Mouse (Mus musculus) forebrain, embryonic 14.5 days (tissue): ENCODE data around the gene Ydjc. TPM values are rescaled to one million over a fixed set of nuclear protein-coding genes. Genes with fewer than 3 reads are reported as not detected.
A peak's percentile ranks its signal among the peaks of the same experiment; 100 is the strongest.

Source experiments
- ATAC-seq: fragments of 200-750 bp; cut with Nextera tagmentation; 2 replicates; pipeline ENCODE4 v1.8.0; 2017; ENCODE audit warnings: mild to moderate bottlenecking, moderate library complexity
- DNase-seq: peaks from one replicate; pipeline ENCODE4 v3.0.0-alpha.2; 2015; ENCODE audit warnings: low spot score
- H3K27ac ChIP-seq: fragments of 300-500 bp; sonication (generic); 2 replicates; pipeline ENCODE4 v1.5.1; 2014; ENCODE audit warnings: low read depth, mild to moderate bottlenecking, control low read depth, low read length, moderate library complexity
- H3K27me3 ChIP-seq: fragments of 300-500 bp; sonication (generic); replicated peaks from 2 replicates; pipeline ENCODE4 v1.6.1; 2014; ENCODE audit warnings: low read length, control low read depth, mixed read lengths; ENCODE audit not compliant: control insufficient read depth, insufficient read depth
- H3K36me3 ChIP-seq: fragments of 300-500 bp; sonication (generic); 2 replicates; pipeline ENCODE4 v1.6.1; 2014; ENCODE audit warnings: low read length, control low read depth; ENCODE audit not compliant: control insufficient read depth, insufficient read depth
- H3K4me1 ChIP-seq: fragments of 300-500 bp; sonication (generic); 2 replicates; pipeline ENCODE4 v1.6.1; 2014; ENCODE audit warnings: antibody characterized with exemption, low read length, control low read depth; ENCODE audit not compliant: control insufficient read depth, insufficient read depth
- H3K4me2 ChIP-seq: fragments of 300-500 bp; sonication (generic); 2 replicates; pipeline ENCODE4 v1.6.1; 2014; ENCODE audit warnings: mild to moderate bottlenecking, control low read depth, low read length
- H3K4me3 ChIP-seq: fragments of 300-500 bp; sonication (generic); 2 replicates; pipeline ENCODE4 v1.5.1; 2014; ENCODE audit warnings: low read depth, low read length, control low read depth
- H3K9ac ChIP-seq: fragments of 300-500 bp; sonication (generic); 2 replicates; pipeline ENCODE4 v1.6.1; 2014; ENCODE audit warnings: mild to moderate bottlenecking, low read length, control low read depth, moderate library complexity
- H3K9me3 ChIP-seq: fragments of 300-500 bp; sonication (generic); replicated peaks from 2 replicates; pipeline ENCODE4 v1.6.1; 2016; ENCODE audit warnings: low read length, control low read depth, mixed read lengths; ENCODE audit not compliant: control insufficient read depth
- WGBS: fragments of 180-500 bp; shearing (Covaris S2); extraction: QIAGEN DNeasy Blood & Tissue Kit; methylation state at CpG from one replicate; pipeline ENCODE4 v1.1.7; 2014; 5-methylcytosine and 5-hydroxymethylcytosine counted together
- microRNA counts: library from miRNA; unstranded; fragments of <30 nt; microRNA quantifications from one replicate; lab custom pipeline; 2016
- microRNA-seq: library from miRNA; unstranded; fragments of <30 nt; microRNA quantifications from one replicate; pipeline ENCODE4, GENCODE M21; 2016
- polyA plus RNA-seq: library from polyadenylated mRNA; unstranded; fragments of >200 nt; fragmentation: Nextera tagmentation; extraction: Ambion mirVana; gene quantifications from 2 replicates; pipeline ENCODE4 v1.2.1, GENCODE M21; 2014

Gene Ydjc
- polyA plus RNA-seq, 1 experiment from 2014 or later: 25.1 TPM

- Histone ChIP-seq H3K4me3 (peak within 1 kb of the TSS; percentile 100), H3K27ac (no peak within 1 kb of the TSS), H3K9me3 (no peaks in the 10 kb centered on the region), H3K9ac (no peak within 1 kb of the TSS), H3K36me3 (no peaks in the 10 kb centered on the region), H3K27me3 (no peaks in the 10 kb centered on the region), H3K4me1 (peaks cover 14% of the 10 kb centered on the region), H3K4me2 (peak within 1 kb of the TSS; percentile 88)
- DNase-seq (no peak), ATAC-seq (no peak)
- 79% methylated on average over 1 of the region's 1 CpGs for WGBS
Observed at GRCm38 (mm10) chr16:17202549-17202948, 58.1 kb downstream of the Ydjc start, which contains the start of gene Ube2l3. Gene Ube2l3, minus strand, starts transcription at chr16:17202649.

GRCm38 (mm10) chr16:17204990-17205389, 60.6 kb downstream of the Ydjc start:
- Histone ChIP-seq H3K4me1 (peaks cover 10% of the 10 kb centered on the region), H3K4me3 (no peak overlapping the region), H3K9me3 (no peaks in the 10 kb centered on the region), H3K9ac (no peak overlapping the region), H3K36me3 (no peaks in the 10 kb centered on the region), H3K4me2 (no peak overlapping the region), H3K27ac (no peak overlapping the region), H3K27me3 (no peaks in the 10 kb centered on the region)
- 5% methylated on average over 6 of the region's 6 CpGs for WGBS
- no peak for ATAC-seq
- peak; percentile 56 for DNase-seq

GRCm38 (mm10) chr16:17208389-17209361, 64.3 kb downstream of the Ydjc start, which contains the start of gene Rimbp3:
Gene Rimbp3, plus strand, starts transcription at chr16:17208603.
- DNase-seq (peak; percentile 95), ATAC-seq (peak; percentile 88)
- WGBS: under 1% methylated on average over 84 of the region's 85 CpGs

GRCm38 (mm10) chr16:17209404-17209960, 65.1 kb downstream of the Ydjc start:
- Histone ChIP-seq H3K9me3 (no peaks in the 10 kb centered on the region), H3K4me3 (peak overlapping the region; percentile 52), H3K27me3 (no peaks in the 10 kb centered on the region), H3K9ac (peak overlapping the region; percentile 70), H3K4me2 (peak overlapping the region; percentile 97), H3K4me1 (peaks cover 10% of the 10 kb centered on the region; the same call in 1 of the 2 replicates), H3K36me3 (no peaks in the 10 kb centered on the region), H3K27ac (peak overlapping the region; percentile 92)
- DNase-seq: no peak
- peak; percentile 5; the same call in 1 of the 2 replicates for ATAC-seq
- 2% methylated on average over 37 of the region's 37 CpGs for WGBS

More at GRCm38 (mm10) chr16:17208389-17209361, 64.3 kb downstream of the Ydjc start, which contains the start of gene Rimbp3:
- Histone ChIP-seq H3K4me3 (peak within 1 kb of the TSS; percentile 52), H3K9me3 (no peaks in the 10 kb centered on the region), H3K36me3 (no peaks in the 10 kb centered on the region), H3K4me1 (peaks cover 10% of the 10 kb centered on the region; the same call in 1 of the 2 replicates), H3K4me2 (peak within 1 kb of the TSS; percentile 97), H3K9ac (peak within 1 kb of the TSS; percentile 70), H3K27me3 (no peaks in the 10 kb centered on the region), H3K27ac (peak within 1 kb of the TSS; percentile 92)

MicroRNAs within 50 kb of the gene (microRNA counts, 519-probe panel; counts per million panel counts)
- microRNA mmu-miR-130b (lab: Ali Mortazavi, UCI) (5,514 counts per million, percentile 85 among the panel's probes with 10 or more counts), microRNA mmu-miR-301b (lab: Ali Mortazavi, UCI) (4,023 counts per million, percentile 45 among the panel's probes with 10 or more counts)

Small RNAs within 50 kb of the gene (microRNA-seq; reads per million reads assigned to microRNA genes)
- gene Mir130b (7,425 reads per million, percentile 95 among the genes with 10 or more reads in this experiment), gene Mir301b (113 reads per million, percentile 59 among the genes with 10 or more reads in this experiment)

Other genes with a start within 250 kb of the Ydjc start
- gene Ppm1f, start 248.2 kb upstream of the Ydjc start, polyA plus RNA-seq: 12.0 and 14.6 TPM in 2 replicates
- 217 and 218 TPM in 2 replicates for gene Mapk1, start 161.2 kb upstream of the Ydjc start, polyA plus RNA-seq
- gene Ypel1, start 74.9 kb upstream of the Ydjc start, polyA plus RNA-seq: 180 and 195 TPM in 2 replicates
- gene Ppil2, start 33.4 kb upstream of the Ydjc start, polyA plus RNA-seq: 146 and 153 TPM in 2 replicates
- 21.5 and 27.6 TPM in 2 replicates for gene 2610318N02Rik, start 19.5 kb upstream of the Ydjc start, polyA plus RNA-seq
- gene Sdf2l1, start 12.2 kb upstream of the Ydjc start, polyA plus RNA-seq: 33.3 and 40.9 TPM in 2 replicates
- gene Ccdc116, start 2.6 kb downstream of the Ydjc start, polyA plus RNA-seq: 0.66 and 1.4 TPM in 2 replicates
- gene Ube2l3, start 58.0 kb downstream of the Ydjc start, polyA plus RNA-seq: 317 and 319 TPM in 2 replicates
- 1.1 and 1.2 TPM in 2 replicates for gene Rimbp3, start 64.0 kb downstream of the Ydjc start, polyA plus RNA-seq
- gene Hic2, start 89.0 kb downstream of the Ydjc start, polyA plus RNA-seq: 2.9 and 4.2 TPM in 2 replicates
- gene Tmem191c, start 131.5 kb downstream of the Ydjc start, polyA plus RNA-seq: 6.6 and 12.4 TPM in 2 replicates
- 1.4 and 3.1 TPM in 2 replicates for gene Serpind1, start 186.8 kb downstream of the Ydjc start, polyA plus RNA-seq